Mouse (Mus musculus) forebrain, embryonic 13.5 days (tissue): ENCODE measurements around the gene Me3. TPM values are rescaled to one million over a fixed set of nuclear protein-coding genes. Genes with fewer than 3 reads are reported as not detected.
"Not testable (repeated sequence)": the region's sequence is repeated elsewhere in the genome, so short reads cannot be mapped to it uniquely, and the experiment has no call there.

ENCODE experiments used
- ATAC-seq: fragments of 200-750 bp; cut with Nextera tagmentation; 2 replicates; pipeline ENCODE4 v1.8.0; 2017
- H3K27ac ChIP-seq: fragments of 300-500 bp; sonication (generic); 2 replicates; pipeline ENCODE4 v1.5.1; 2015; ENCODE audit warnings: inconsistent platforms, mild to moderate bottlenecking, moderate library complexity
- H3K27me3 ChIP-seq: fragments of 300-500 bp; sonication (generic); 2 replicates; pipeline ENCODE4 v1.6.1; 2015; ENCODE audit warnings: mild to moderate bottlenecking, inconsistent platforms
- H3K36me3 ChIP-seq: fragments of 300-500 bp; sonication (generic); 2 replicates; pipeline ENCODE4 v1.6.1; 2015; ENCODE audit warnings: mild to moderate bottlenecking, inconsistent platforms; ENCODE audit not compliant: poor library complexity, severe bottlenecking
- H3K4me1 ChIP-seq: fragments of 300-500 bp; sonication (generic); 2 replicates; pipeline ENCODE4 v1.6.1; 2015; ENCODE audit warnings: inconsistent platforms
- H3K4me2 ChIP-seq: fragments of 300-500 bp; sonication (generic); 2 replicates; pipeline ENCODE4 v1.6.1; 2015; ENCODE audit warnings: inconsistent platforms, mild to moderate bottlenecking, moderate library complexity
- H3K4me3 ChIP-seq: fragments of 300-500 bp; sonication (generic); 2 replicates; pipeline ENCODE4 v1.5.1; 2015; ENCODE audit warnings: mild to moderate bottlenecking, inconsistent platforms
- H3K9ac ChIP-seq: fragments of 300-500 bp; sonication (generic); 2 replicates; pipeline ENCODE4 v1.6.1; 2015; ENCODE audit warnings: mild to moderate bottlenecking, inconsistent platforms
- H3K9me3 ChIP-seq: fragments of 300-500 bp; sonication (generic); replicated peaks from 2 replicates; pipeline ENCODE4 v1.6.1; 2016; ENCODE audit warnings: inconsistent platforms
- WGBS: fragments of 180-500 bp; shearing (Covaris S2); methylation state at CpG from one replicate; pipeline ENCODE4 v1.1.7; 2015; 5-methylcytosine and 5-hydroxymethylcytosine counted together
- polyA plus RNA-seq: library from polyadenylated mRNA; unstranded; fragments of >200 nt; fragmentation: Nextera tagmentation; extraction: Ambion mirVana; gene quantifications from 2 replicates; pipeline ENCODE4 v1.2.1, GENCODE M21; 2015

Gene Me3
- polyA plus RNA-seq, 1 experiment from 2014 or later: 1.6 TPM

DNA sequence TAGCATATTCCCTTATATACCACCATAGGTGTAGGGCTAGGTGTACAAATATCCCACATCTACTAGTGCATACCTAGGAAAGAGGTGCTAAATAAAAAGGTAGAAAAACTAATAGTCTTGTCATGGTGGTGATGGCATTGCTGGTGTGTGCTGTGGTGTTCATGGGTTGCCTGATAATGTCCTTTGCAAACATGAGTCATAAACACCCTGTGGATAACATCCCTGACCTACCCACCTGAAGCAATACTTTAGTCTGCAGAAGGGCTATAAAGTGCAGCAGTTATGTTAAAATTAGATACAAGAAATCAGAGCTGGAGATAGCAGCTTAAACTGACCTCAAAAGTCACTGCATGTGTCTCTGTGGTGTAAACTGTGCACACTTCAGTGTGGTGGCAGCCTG, 80.9 kb downstream of the Me3 start:
- no peak overlapping the region for H3K27ac ChIP-seq
- H3K4me3 ChIP-seq: no peak overlapping the region
- ATAC-seq: no peak
- no peaks in the 10 kb centered on the region for H3K4me1 ChIP-seq
- no peak overlapping the region for H3K9ac ChIP-seq
- H3K27me3 ChIP-seq: no peaks in the 10 kb centered on the region
- no peaks in the 10 kb centered on the region for H3K9me3 ChIP-seq
- no peak overlapping the region for H3K4me2 ChIP-seq
- H3K36me3 ChIP-seq: no peaks in the 10 kb centered on the region

DNA sequence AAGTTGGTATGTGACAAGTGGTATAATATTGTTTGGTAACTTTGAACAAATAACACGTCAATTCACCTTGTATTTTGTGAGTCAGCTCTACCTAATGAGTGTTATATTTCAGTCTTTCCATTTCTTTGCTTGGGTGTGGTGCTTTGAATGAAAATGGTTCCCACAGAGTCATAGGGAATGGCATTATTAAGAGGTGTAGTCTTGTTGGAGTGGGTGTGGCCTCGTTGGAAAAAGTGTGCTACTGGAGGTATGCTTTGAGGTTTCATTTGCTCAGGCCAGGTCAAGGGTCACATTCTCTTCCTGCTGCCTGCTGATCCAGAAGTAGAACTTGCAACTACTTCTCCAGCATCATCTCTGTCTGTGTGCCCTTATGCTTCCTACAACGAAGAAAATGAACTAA, 84.0 kb downstream of the Me3 start:
- Histone ChIP-seq H3K4me3 (no peak overlapping the region), H3K4me2 (no peak overlapping the region), H3K36me3 (no peaks in the 10 kb centered on the region), H3K27ac (no peak overlapping the region), H3K9ac (no peak overlapping the region), H3K9me3 (no peaks in the 10 kb centered on the region), H3K4me1 (no peaks in the 10 kb centered on the region), H3K27me3 (no peaks in the 10 kb centered on the region)
- no peak for ATAC-seq
- WGBS: 91% methylated on average over 3 of the region's 3 CpGs

DNA sequence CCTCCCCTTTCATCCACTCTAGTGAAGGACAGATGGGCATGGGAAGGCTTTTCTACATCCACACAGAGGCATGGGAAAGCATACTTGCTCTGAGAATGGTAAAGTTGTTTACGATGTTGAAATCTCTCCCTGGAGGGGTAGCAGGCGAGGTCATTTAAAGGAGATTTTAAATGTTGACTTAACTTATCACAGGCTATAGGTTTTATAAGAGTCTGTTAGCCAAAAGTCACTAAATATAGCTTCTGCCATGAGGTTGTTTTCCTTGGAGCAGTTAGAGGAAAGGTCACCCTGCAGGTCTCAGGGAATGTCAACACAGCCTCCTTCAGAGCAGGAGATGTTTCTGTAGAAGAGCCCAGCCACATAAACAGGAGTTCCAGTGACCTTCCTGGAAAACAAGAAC, 85.3 kb downstream of the Me3 start:
- H3K27me3 ChIP-seq: no peaks in the 10 kb centered on the region
- H3K36me3 ChIP-seq: no peaks in the 10 kb centered on the region
- ATAC-seq: no peak
- H3K9ac ChIP-seq: no peak overlapping the region
- 90% methylated on average over 2 of the region's 2 CpGs for WGBS
- no peak overlapping the region for H3K4me2 ChIP-seq
- no peaks in the 10 kb centered on the region for H3K9me3 ChIP-seq
- no peak overlapping the region for H3K4me3 ChIP-seq
- no peak overlapping the region for H3K27ac ChIP-seq
- no peaks in the 10 kb centered on the region for H3K4me1 ChIP-seq

DNA sequence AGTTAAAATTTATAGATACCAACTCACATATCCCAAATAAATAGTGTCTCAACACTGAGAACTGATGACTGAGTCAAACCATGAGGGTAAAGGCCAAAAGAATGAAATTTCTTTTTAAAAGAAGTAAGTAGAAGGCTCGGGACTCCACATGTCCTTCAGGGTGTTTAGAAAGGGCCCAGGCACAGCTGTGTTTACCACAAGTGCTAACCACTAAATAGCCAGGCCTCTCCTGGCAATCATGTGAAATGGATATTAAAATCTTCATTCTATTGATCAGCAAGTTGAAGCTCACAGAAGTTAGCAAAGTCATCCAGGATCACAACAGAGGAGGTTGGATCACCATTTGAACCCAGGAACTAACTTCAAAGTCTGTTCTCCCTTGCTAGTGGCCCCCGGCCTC, 86.1 kb downstream of the Me3 start:
- no peaks in the 10 kb centered on the region for H3K27me3 ChIP-seq
- H3K4me3 ChIP-seq: no peak overlapping the region
- ATAC-seq: no peak
- no peak overlapping the region for H3K4me2 ChIP-seq
- no peaks in the 10 kb centered on the region for H3K4me1 ChIP-seq
- H3K36me3 ChIP-seq: no peaks in the 10 kb centered on the region
- WGBS: 77% methylated on average over 2 of the region's 2 CpGs
- H3K27ac ChIP-seq: no peak overlapping the region
- H3K9ac ChIP-seq: no peak overlapping the region
- H3K9me3 ChIP-seq: no peaks in the 10 kb centered on the region

DNA sequence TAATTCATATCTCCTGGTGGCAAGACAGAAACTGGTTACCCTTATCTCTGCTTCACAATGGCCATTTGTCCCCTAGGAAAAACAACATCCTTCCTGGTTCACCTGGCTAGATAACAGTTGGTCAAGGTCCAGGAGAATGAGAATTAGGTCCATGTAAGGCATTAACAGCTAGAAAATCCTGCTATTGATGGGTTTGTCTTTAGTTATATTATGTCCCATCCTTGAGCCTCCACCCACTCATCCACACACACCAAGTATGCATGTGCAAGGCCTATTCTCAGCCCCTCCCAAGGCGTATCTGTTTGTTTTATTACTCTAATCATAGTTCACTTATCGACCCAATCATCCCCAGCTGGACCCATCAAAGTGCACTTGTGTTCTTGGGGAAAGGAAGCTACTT, 88.1 kb downstream of the Me3 start:
- no peak overlapping the region for H3K9ac ChIP-seq
- WGBS: 90% methylated on average over 2 of the region's 2 CpGs
- no peak for ATAC-seq
- no peaks in the 10 kb centered on the region for H3K4me1 ChIP-seq
- H3K9me3 ChIP-seq: no peaks in the 10 kb centered on the region
- H3K4me2 ChIP-seq: no peak overlapping the region
- H3K27me3 ChIP-seq: no peaks in the 10 kb centered on the region
- no peaks in the 10 kb centered on the region for H3K36me3 ChIP-seq
- H3K27ac ChIP-seq: no peak overlapping the region
- H3K4me3 ChIP-seq: no peak overlapping the region

DNA sequence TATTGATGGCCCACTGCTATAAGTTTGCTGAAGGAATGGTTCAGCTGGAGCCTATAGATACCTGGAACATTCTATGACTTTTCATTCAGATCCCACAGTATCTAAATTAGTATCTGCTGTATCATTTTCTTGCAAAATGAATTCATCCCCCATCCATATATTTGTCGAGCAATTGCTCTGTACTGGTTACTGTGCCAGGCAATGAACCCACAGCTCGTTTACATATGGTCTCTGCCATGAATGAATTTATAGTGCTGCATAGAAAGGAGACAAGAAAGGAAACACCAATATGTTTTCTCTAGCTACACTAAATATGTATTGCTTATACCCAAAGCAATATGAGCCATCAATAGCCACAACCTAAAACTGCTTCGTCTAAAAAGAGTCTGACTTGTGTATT, 94.5 kb downstream of the Me3 start:
- Histone ChIP-seq H3K4me3 (no peak overlapping the region), H3K27me3 (no peaks in the 10 kb centered on the region), H3K36me3 (no peaks in the 10 kb centered on the region), H3K27ac (no peak overlapping the region), H3K4me2 (no peak overlapping the region), H3K9ac (no peak overlapping the region), H3K4me1 (no peaks in the 10 kb centered on the region), H3K9me3 (no peaks in the 10 kb centered on the region)
- 89% methylated on average over 3 of the region's 3 CpGs for WGBS
- ATAC-seq: no peak

DNA sequence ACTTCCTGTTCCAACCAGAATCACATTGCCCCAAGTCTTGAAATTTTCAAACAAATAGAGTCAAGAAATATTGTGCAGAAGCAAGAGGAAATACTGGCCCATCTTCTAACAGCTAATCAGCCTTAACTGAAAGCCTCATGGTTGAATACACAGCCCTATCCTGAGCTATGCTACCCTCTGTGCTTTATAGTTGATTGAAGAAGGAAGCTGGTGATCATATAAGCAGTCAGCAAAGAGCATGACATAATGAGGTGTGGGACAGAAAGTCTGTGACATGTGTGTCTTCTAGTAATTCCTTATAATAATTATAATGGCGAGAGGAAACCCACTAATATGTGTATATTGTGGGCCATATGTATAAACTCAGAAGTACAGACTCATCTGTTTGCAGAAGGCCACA, 95.4 kb downstream of the Me3 start:
- Histone ChIP-seq H3K27ac (no peak overlapping the region), H3K4me3 (no peak overlapping the region), H3K27me3 (no peaks in the 10 kb centered on the region), H3K9ac (no peak overlapping the region), H3K4me2 (no peak overlapping the region), H3K4me1 (no peaks in the 10 kb centered on the region), H3K36me3 (no peaks in the 10 kb centered on the region), H3K9me3 (no peaks in the 10 kb centered on the region)
- ATAC-seq: no peak
- 96% methylated on average over 1 of the region's 1 CpGs for WGBS

DNA sequence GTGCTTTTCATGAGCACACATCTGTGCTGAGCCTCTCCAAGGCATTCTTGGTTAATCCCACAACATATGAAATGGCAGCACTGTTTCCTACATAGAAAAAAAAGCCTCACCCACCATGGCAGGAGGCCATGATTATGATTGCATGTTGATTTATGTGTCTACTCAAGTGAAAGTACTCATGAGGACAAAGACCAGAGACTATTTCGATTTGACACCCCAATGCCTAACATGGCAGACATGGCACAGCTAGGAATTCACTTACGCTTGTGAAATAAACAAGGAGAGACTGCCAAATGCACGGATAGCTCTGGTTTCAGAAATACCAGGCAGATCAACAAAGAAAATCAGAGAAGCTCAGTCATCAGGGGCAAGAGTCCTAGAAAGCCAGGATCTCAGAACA, 96.2 kb downstream of the Me3 start:
- no peak overlapping the region for H3K27ac ChIP-seq
- H3K4me1 ChIP-seq: no peaks in the 10 kb centered on the region
- no peaks in the 10 kb centered on the region for H3K27me3 ChIP-seq
- 77% methylated on average over 3 of the region's 3 CpGs for WGBS
- ATAC-seq: 0 out of 2 replicates have a peak, but pooled peaks have one; percentile 24
- H3K9ac ChIP-seq: no peak overlapping the region
- H3K36me3 ChIP-seq: no peaks in the 10 kb centered on the region
- no peak overlapping the region for H3K4me3 ChIP-seq
- H3K4me2 ChIP-seq: no peak overlapping the region
- H3K9me3 ChIP-seq: no peaks in the 10 kb centered on the region

DNA sequence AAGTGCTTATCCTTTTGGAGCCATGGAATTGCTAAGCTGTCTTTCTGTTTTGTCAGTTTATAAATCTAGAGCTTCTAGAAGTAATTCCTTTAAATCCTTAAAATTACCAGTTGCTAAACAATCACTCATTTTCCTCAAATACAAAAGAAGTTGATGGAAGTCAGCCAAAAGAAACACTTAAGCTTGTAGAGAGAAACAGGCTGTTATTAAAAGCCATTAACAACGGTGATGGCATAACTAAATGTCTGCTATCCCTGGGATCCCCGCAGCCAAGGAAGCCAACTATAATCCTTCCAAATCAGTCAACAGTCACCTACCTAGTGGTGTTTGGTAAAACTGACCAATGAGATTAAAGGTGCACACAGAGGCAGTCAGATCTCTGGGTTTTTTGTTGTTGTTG, 98.3 kb downstream of the Me3 start:
- Histone ChIP-seq H3K4me2 (no peak overlapping the region), H3K9me3 (no peaks in the 10 kb centered on the region), H3K9ac (no peak overlapping the region), H3K27ac (no peak overlapping the region), H3K4me3 (no peak overlapping the region), H3K36me3 (no peaks in the 10 kb centered on the region), H3K27me3 (no peaks in the 10 kb centered on the region), H3K4me1 (no peaks in the 10 kb centered on the region)
- ATAC-seq: peak; percentile 50; the same call in 1 of the 2 replicates
- 60% methylated on average over 2 of the region's 2 CpGs for WGBS

DNA sequence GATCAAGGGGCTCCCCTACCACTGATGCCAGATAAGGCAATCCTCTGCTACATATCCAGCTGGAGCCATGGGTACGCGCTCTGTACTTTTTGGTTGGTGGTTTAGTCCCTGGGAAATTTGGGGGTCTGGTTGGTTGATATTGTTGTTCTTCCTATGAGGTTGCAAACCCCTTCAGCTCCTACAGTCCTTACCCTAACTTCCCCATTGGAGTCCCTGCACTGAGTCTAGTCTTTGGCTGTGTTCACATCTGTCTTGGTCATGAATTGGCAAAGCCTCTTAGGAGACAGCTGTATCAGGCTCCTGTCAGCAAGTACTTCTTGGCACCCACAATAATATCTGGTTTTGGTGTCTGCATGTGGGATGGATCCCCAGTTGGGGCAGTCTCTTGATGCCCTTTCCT, 98.9 kb downstream of the Me3 start:
- 95% methylated on average over 2 of the region's 2 CpGs for WGBS
- not testable (repeated sequence) for ATAC-seq, H3K4me1 ChIP-seq, H3K4me2 ChIP-seq, H3K27me3 ChIP-seq, H3K36me3 ChIP-seq, H3K27ac ChIP-seq, H3K9ac ChIP-seq, H3K9me3 ChIP-seq, H3K4me3 ChIP-seq

DNA sequence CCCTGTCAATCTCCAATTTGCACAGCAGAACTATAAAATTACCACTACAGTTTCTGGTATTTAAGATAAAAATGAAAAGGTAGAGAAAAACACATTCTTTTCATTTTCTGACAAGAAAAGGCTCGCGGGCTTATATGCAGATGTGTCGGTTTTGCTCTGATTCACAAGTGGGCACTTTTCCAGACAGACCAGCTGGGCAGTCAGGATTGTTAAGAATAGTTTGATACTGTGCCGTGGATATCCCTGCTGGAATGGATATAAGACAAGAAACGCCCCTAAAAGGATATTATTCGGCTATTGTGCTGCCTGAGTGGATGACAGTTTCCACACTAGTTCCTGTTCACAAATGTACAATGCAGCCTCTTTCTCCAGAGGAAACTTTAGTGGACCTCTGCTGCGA, 116.2 kb downstream of the Me3 start:
- Histone ChIP-seq H3K4me1 (peaks cover 11% of the 10 kb centered on the region; the same call in 1 of the 2 replicates), H3K9me3 (no peaks in the 10 kb centered on the region), H3K4me3 (no peak overlapping the region), H3K36me3 (no peaks in the 10 kb centered on the region), H3K27me3 (no peaks in the 10 kb centered on the region), H3K4me2 (no peak overlapping the region), H3K27ac (no peak overlapping the region), H3K9ac (no peak overlapping the region)
- WGBS: 47% methylated on average over 7 of the region's 7 CpGs
- 0 out of 2 replicates have a peak, but pooled peaks have one; percentile 58 for ATAC-seq

DNA sequence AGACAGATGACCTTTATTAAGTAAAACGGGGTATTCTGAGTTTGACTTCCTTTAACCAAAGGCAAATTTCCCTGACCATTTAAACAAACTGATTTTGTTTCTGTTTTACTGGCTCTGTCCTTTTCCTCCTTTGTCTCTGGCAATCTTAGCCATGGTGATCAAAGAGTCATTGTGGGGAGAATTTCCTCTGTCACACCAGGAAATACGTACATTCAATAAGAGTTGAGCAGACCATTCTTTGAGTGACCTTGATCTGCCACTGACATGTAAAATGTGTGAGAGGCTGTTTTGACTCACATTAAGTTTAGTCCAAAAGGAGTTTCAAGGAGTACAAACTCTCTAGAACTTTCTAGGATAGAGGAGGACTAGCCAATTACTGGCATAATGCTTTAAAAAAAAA, 117.0 kb downstream of the Me3 start:
- Histone ChIP-seq H3K4me3 (no peak overlapping the region), H3K27ac (no peak overlapping the region), H3K9me3 (no peaks in the 10 kb centered on the region), H3K4me1 (peaks cover 11% of the 10 kb centered on the region; the same call in 1 of the 2 replicates), H3K27me3 (no peaks in the 10 kb centered on the region), H3K36me3 (no peaks in the 10 kb centered on the region), H3K9ac (no peak overlapping the region), H3K4me2 (no peak overlapping the region)
- 39% methylated on average over 2 of the region's 2 CpGs for WGBS
- ATAC-seq: no peak

DNA sequence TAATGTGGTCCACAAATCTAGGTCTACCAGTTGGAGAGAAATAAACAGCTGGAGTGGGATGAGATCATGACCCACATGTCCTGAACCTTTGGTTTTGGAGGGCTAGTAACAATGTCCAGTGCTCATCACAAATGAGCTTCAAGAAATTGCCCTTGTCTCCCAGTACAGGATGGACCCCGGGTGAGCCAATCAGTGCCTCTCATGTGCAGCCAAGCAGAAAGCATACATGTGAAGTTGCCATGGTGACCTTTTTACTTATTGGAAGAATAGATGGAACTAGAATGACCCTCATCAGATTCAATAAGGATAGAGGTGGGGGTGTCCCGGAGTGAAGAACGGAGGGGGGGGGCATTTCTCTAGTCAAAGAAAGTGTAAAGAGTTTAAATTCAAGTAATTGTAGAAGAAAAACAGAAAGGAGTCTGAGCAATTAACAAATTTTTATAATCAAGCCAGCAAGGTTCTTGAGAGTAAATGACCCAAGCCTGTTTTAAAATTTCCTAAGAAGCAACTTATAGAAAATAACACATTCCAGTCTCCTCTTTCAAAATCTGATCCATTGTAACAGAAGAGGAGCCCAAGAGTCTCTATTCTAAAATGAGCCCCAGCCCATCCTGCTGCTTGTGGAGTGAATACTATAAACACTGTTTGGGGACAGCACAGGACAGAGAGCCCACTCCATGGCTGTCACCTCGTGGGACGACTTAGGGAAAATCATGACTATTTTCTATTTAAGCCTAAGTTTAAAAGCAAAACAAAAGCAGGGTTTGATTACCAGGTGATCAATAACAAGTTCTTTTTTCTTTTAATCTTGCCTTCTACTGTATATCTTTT, 134.7 kb downstream of the Me3 start:
- Histone ChIP-seq H3K27me3 (no peaks in the 10 kb centered on the region), H3K4me1 (peaks cover 19% of the 10 kb centered on the region), H3K36me3 (no peaks in the 10 kb centered on the region), H3K4me3 (no peak overlapping the region), H3K9me3 (no peaks in the 10 kb centered on the region), H3K27ac (no peak overlapping the region), H3K4me2 (no peak overlapping the region), H3K9ac (no peak overlapping the region)
- 3% methylated on average over 5 of the region's 5 CpGs for WGBS
- ATAC-seq: peak; percentile 82
